Mouse (Mus musculus) bone marrow, adult 2 months (tissue): Measurements from ENCODE around the gene Syt14.

ENCODE experiments used
- CTCF ChIP-seq: fragments of 200-500 bp; IDR thresholded peaks from 2 replicates; pipeline ENCODE4 v1.5.1; 2011; ENCODE audit warnings: low read length, control low read depth; ENCODE audit not compliant: control insufficient read depth, insufficient read depth
- POLR2A ChIP-seq: fragments of 200-500 bp; IDR thresholded peaks from 2 replicates; pipeline ENCODE4 v1.6.1; 2011; ENCODE audit warnings: low read depth, mild to moderate bottlenecking, control low read depth, low read length, borderline replicate concordance; ENCODE audit not compliant: control insufficient read depth

GRCm38 (mm10) chr1:192856411-192856810, 179.2 kb downstream of the Syt14 start:
- TF ChIP-seq POLR2A (no peak), CTCF (no peak)
